Mouse (Mus musculus): Measurements from ENCODE around the gene Trim43b.
"Not testable (repeated sequence)": the region's sequence is repeated elsewhere in the genome, so short reads cannot be mapped to it uniquely, and the experiment has no call there.

Gene Trim43b

GRCm38 (mm10) chr9:89092735-89093134 lies at the start of gene Trim43b:
Trim43b (minus strand) TSS chr9:89092835.
- DNase-seq = not testable (repeated sequence)

- not testable (repeated sequence) for DNase-seq
These were observed 11.9 kb upstream of the Trim43b start for GRCm38 (mm10) chr9:89104576-89104975.

GRCm38 (mm10) chr9:89086746-89087145 lies 5.9 kb downstream of the Trim43b start:
- not testable (repeated sequence) for DNase-seq

- not testable (repeated sequence) for DNase-seq
These were observed 13.0 kb downstream of the Trim43b start for GRCm38 (mm10) chr9:89079637-89080036.

GRCm38 (mm10) chr9:89076508-89076907 lies 16.1 kb downstream of the Trim43b start:
- DNase-seq = not testable (repeated sequence)

GRCm38 (mm10) chr9:89067143-89067501 lies 25.5 kb downstream of the Trim43b start:
- DNase-seq = not testable (repeated sequence)

GRCm38 (mm10) chr9:89066378-89067142 lies 26.1 kb downstream of the Trim43b start:
- DNase-seq = peak; percentile 26
